Mouse (Mus musculus) liver, embryonic 14.5 days (tissue): ENCODE measurements at regions not wholly inside any gene's neighbourhood (a gene's known extent, or its start where the extent isn't known, plus 50 kb on each side); places are given as distances from the start of the nearest gene placed in this dataset.

Experiments
- ATAC-seq: fragments of 200-750 bp; cut with Nextera tagmentation; 2 replicates; pipeline ENCODE4 v1.8.0; 2017; ENCODE audit warnings: moderate number of reproducible peaks, mild to moderate bottlenecking, moderate library complexity; ENCODE audit not compliant: insufficient read depth
- DNase-seq, 3 experiments: peaks; one replicate each; pipeline ENCODE4 v3.0.0-alpha.2; 2012 to 2013; ENCODE audit warnings: low read depth in 3 of 3, low spot score in 3 of 3
- H3K27ac ChIP-seq: fragments of 300-500 bp; sonication (generic); 2 replicates; pipeline ENCODE4 v1.5.1; 2014; ENCODE audit warnings: moderate library complexity, mild to moderate bottlenecking, control low read depth, inconsistent platforms
- H3K27me3 ChIP-seq: fragments of 300-500 bp; sonication (generic); 2 replicates; pipeline ENCODE4 v1.6.1; 2014; ENCODE audit warnings: mild to moderate bottlenecking, low read length, moderate library complexity; ENCODE audit not compliant: control insufficient read depth, insufficient read depth
- H3K36me3 ChIP-seq: fragments of 300-500 bp; sonication (generic); replicated peaks from 2 replicates; pipeline ENCODE4 v1.6.1; 2014; ENCODE audit warnings: low read depth; ENCODE audit not compliant: control insufficient read depth, insufficient read depth
- H3K4me1 ChIP-seq, 2 experiments: fragments of 200-500 bp in 1 of 2; fragments of 300-500 bp in 1 of 2; sonication (generic) in 1 of 2; replicated peaks; 2 replicates each; pipeline ENCODE4 v1.6.1; 2012 to 2014; ENCODE audit warnings: antibody characterized with exemption in 1 of 2, inconsistent platforms in 1 of 2, low read length in 1 of 2; ENCODE audit not compliant: control insufficient read depth in 2 of 2, insufficient read depth in 2 of 2
- H3K4me2 ChIP-seq: fragments of 300-500 bp; sonication (generic); 2 replicates; pipeline ENCODE4 v1.6.1; 2014; ENCODE audit warnings: low read depth, mild to moderate bottlenecking, control low read depth, moderate library complexity
- H3K4me3 ChIP-seq, 2 experiments: fragments of 200-500 bp in 1 of 2; fragments of 300-500 bp in 1 of 2; sonication (generic) in 1 of 2; 2 replicates each; pipeline ENCODE4 v1.5.1; 2012 to 2014; ENCODE audit warnings: low read depth in 2 of 2, low read length in 2 of 2, mild to moderate bottlenecking in 2 of 2, control low read depth in 1 of 2, inconsistent platforms in 1 of 2, moderate library complexity in 1 of 2; ENCODE audit not compliant: insufficient read depth in 1 of 2
- H3K9ac ChIP-seq: fragments of 300-500 bp; sonication (generic); replicated peaks from 2 replicates; pipeline ENCODE4 v1.6.1; 2014; ENCODE audit warnings: mild to moderate bottlenecking, control low read depth, moderate library complexity
- H3K9me3 ChIP-seq: fragments of 300-500 bp; sonication (generic); 2 replicates; pipeline ENCODE4 v1.6.1; 2016; ENCODE audit warnings: low read length, mixed read lengths; ENCODE audit not compliant: control insufficient read depth
- CTCF ChIP-seq: IDR thresholded peaks from 2 replicates; pipeline ENCODE4 v1.5.1; 2016; ENCODE audit warnings: antibody characterized with exemption, low read depth, control low read depth
- EP300 ChIP-seq: IDR thresholded peaks from 2 replicates; pipeline ENCODE4 v1.6.1; 2016; ENCODE audit warnings: antibody characterized with exemption, low read depth
- WGBS: fragments of 180-500 bp; shearing (Covaris S2); extraction: QIAGEN DNeasy Blood & Tissue Kit; methylation state at CpG from one replicate; pipeline ENCODE4 v1.1.7; 2014; ENCODE audit not compliant: insufficient replicate concordance; 5-methylcytosine and 5-hydroxymethylcytosine counted together

- H3K36me3 ChIP-seq = no peaks in the 10 kb centered on the region
- no peak for ATAC-seq
- H3K27ac ChIP-seq = no peak overlapping the region
- H3K27me3 ChIP-seq = no peaks in the 10 kb centered on the region
- 82% methylated on average over 11 of the region's 11 CpGs for WGBS
- no peaks in the 10 kb centered on the region for H3K4me1 ChIP-seq
- no peaks in the 10 kb centered on the region for H3K9me3 ChIP-seq
- no peak overlapping the region for H3K9ac ChIP-seq
- no peak overlapping the region for H3K4me2 ChIP-seq
- DNase-seq = no peak
- no peak overlapping the region for H3K4me3 ChIP-seq
- TF ChIP-seq EP300 (no peak), CTCF (no peak)
Measured at GRCm38 (mm10) chr12:110387056-110387455, 59.9 kb upstream of the Ppp2r5c start.

- Histone ChIP-seq H3K27ac (no peak overlapping the region), H3K27me3 (no peaks in the 10 kb centered on the region), H3K9me3 (no peaks in the 10 kb centered on the region), H3K4me3 (no peak overlapping the region), H3K4me2 (no peak overlapping the region), H3K9ac (no peak overlapping the region), H3K36me3 (no peaks in the 10 kb centered on the region), H3K4me1 (no peaks in the 10 kb centered on the region)
- WGBS = 55% methylated on average over 4 of the region's 4 CpGs
- ATAC-seq (no peak), DNase-seq (no peak)
- TF ChIP-seq EP300 = no peak
- TF ChIP-seq CTCF = no peak
Measured at GRCm38 (mm10) chr12:110387567-110387966, 59.4 kb upstream of the Ppp2r5c start.

- WGBS = 57% methylated on average over 12 of the region's 12 CpGs
- TF ChIP-seq CTCF (no peak), EP300 (no peak)
Measured at GRCm38 (mm10) chr12:110389439-110389838, 57.5 kb upstream of the Ppp2r5c start.

DNA sequence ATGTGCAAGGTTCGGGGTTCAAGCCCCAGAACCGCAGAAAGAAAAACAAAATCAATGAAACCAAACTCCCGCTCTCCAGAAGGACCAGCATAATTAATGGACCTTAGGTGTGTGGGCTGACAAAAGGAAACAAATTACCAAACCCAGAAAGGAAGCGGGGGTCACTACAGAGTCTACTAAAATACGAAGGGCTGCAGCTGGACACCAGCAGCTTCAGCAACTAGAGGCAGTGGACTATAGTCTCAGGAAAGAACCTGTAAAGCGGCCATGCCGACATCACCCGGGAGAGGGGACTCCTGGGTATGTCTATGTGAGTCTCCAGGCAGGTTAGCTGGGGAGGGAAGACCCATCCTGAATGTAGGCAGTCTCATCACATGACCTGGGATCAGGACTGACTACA is 55.5 kb upstream of the Ppp2r5c start:
- no peak overlapping the region for H3K27ac ChIP-seq
- no peak overlapping the region for H3K4me2 ChIP-seq
- DNase-seq (no peak), ATAC-seq (no peak)
- no peak overlapping the region for H3K9ac ChIP-seq
- H3K4me1 ChIP-seq = no peaks in the 10 kb centered on the region
- no peaks in the 10 kb centered on the region for H3K27me3 ChIP-seq
- TF ChIP-seq EP300 = no peak
- TF ChIP-seq CTCF = no peak
- no peaks in the 10 kb centered on the region for H3K36me3 ChIP-seq
- no peak overlapping the region for H3K4me3 ChIP-seq
- WGBS = 73% methylated on average over 8 of the region's 8 CpGs
- H3K9me3 ChIP-seq = no peaks in the 10 kb centered on the region

More at GRCm38 (mm10) chr12:110389439-110389838, 57.5 kb upstream of the Ppp2r5c start:
- H3K27me3 ChIP-seq = no peaks in the 10 kb centered on the region
- no peak overlapping the region for H3K27ac ChIP-seq
- H3K4me2 ChIP-seq = no peak overlapping the region
- no peaks in the 10 kb centered on the region for H3K9me3 ChIP-seq
- H3K4me3 ChIP-seq = no peak overlapping the region
- DNase-seq = no peak
- ATAC-seq = no peak
- no peak overlapping the region for H3K9ac ChIP-seq
- no peaks in the 10 kb centered on the region for H3K36me3 ChIP-seq
- H3K4me1 ChIP-seq = no peaks in the 10 kb centered on the region

DNA sequence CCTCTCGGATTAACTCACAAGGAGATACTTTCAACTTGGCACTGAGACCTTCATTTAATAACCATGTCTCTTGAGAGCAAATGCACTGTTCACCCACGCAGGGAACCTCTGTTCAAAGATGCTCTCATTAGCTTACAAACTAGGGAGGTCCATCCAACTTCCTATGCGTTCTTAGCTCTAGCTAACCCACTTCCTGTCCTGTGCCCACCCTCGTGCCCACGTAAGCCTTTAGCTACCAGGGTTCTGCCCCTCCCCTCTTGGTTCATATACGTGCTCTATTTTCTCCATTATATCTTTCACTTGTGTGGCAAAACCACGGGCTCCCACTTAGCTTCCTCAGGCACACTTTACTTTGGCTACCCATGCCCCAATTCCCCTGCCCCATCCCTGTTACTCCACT is 53.4 kb upstream of the Ppp2r5c start:
- 37% methylated on average over 7 of the region's 7 CpGs for WGBS
- no peaks in the 10 kb centered on the region for H3K9me3 ChIP-seq
- no peak overlapping the region for H3K4me3 ChIP-seq
- H3K4me1 ChIP-seq = no peaks in the 10 kb centered on the region
- DNase-seq (no peak), ATAC-seq (no peak)
- no peaks in the 10 kb centered on the region for H3K27me3 ChIP-seq
- H3K27ac ChIP-seq = no peak overlapping the region
- TF ChIP-seq CTCF (no peak), EP300 (no peak)
- H3K36me3 ChIP-seq = no peaks in the 10 kb centered on the region
- H3K4me2 ChIP-seq = no peak overlapping the region
- no peak overlapping the region for H3K9ac ChIP-seq
